Mouse (Mus musculus): ENCODE results near the gene Hoxa1.

Hoxa1 gene

GRCm38 (mm10) chr6:52170166-52170897, 12.2 kb upstream of the Hoxa1 start:
- no peak for DNase-seq

- DNase-seq = no peak
Observed at GRCm38 (mm10) chr6:52169499-52170165, 11.5 kb upstream of the Hoxa1 start.

GRCm38 (mm10) chr6:52168191-52169055, 10.3 kb upstream of the Hoxa1 start:
- no peak for DNase-seq

GRCm38 (mm10) chr6:52167736-52168161, 9.6 kb upstream of the Hoxa1 start:
- no peak for DNase-seq

- DNase-seq = no peak
Observed at GRCm38 (mm10) chr6:52167176-52167575, 9.1 kb upstream of the Hoxa1 start.

- DNase-seq = no peak
Observed at GRCm38 (mm10) chr6:52166431-52167077, 8.4 kb upstream of the Hoxa1 start.

- DNase-seq = no peak
Observed at GRCm38 (mm10) chr6:52165441-52166370, 7.6 kb upstream of the Hoxa1 start.

GRCm38 (mm10) chr6:52164626-52165440, 6.7 kb upstream of the Hoxa1 start, which contains the start of gene Hoxa2:
Gene Hoxa2 (minus strand): TSS chr6:52164831.
- no peak for DNase-seq

GRCm38 (mm10) chr6:52164051-52164625, 6.0 kb upstream of the Hoxa1 start:
- peak in 1 of 2 experiments; percentile 12 for DNase-seq

- peak in 1 of 2 experiments; percentile 12 for DNase-seq
Observed at GRCm38 (mm10) chr6:52163366-52164031, 5.4 kb upstream of the Hoxa1 start.

GRCm38 (mm10) chr6:52162611-52163365, 4.7 kb upstream of the Hoxa1 start:
- peak in 1 of 2 experiments; percentile 16 for DNase-seq

GRCm38 (mm10) chr6:52162093-52162380, 3.9 kb upstream of the Hoxa1 start:
- DNase-seq = no peak

GRCm38 (mm10) chr6:52161336-52162092, 3.4 kb upstream of the Hoxa1 start:
- no peak for DNase-seq

GRCm38 (mm10) chr6:52160511-52161335, 2.6 kb upstream of the Hoxa1 start:
- DNase-seq = no peak

GRCm38 (mm10) chr6:52159979-52160378, 1.9 kb upstream of the Hoxa1 start:
- no peak for DNase-seq

- no peak for DNase-seq
Observed at GRCm38 (mm10) chr6:52159164-52159761, 1.1 kb upstream of the Hoxa1 start.

All from cerebellum, postnatal 25 days (tissue).